Mouse (Mus musculus): Measurements from ENCODE around the gene Vdr.

The Vdr gene

GRCm38 (mm10) chr15:97847866-97848265, 62.6 kb downstream of the Vdr start:
- CTCF ChIA-PET, result no interaction called here

GRCm38 (mm10) chr15:97847285-97847684, 63.1 kb downstream of the Vdr start:
- CTCF ChIA-PET, result no interaction called here

- CTCF ChIA-PET, result interaction anchor here (1.1 kb wide), 1 partner anchor 22 kb away, joined by 3 read pairs; no protein-coding TSS in a partner anchor
These were observed 64.1 kb downstream of the Vdr start for GRCm38 (mm10) chr15:97846121-97846882.

- CTCF ChIA-PET, result no interaction called here
These were observed 66.1 kb downstream of the Vdr start, which contains the start of gene Hdac7 for GRCm38 (mm10) chr15:97844037-97845034. TSS of gene Hdac7 (minus strand) at chr15:97844502.

GRCm38 (mm10) chr15:97843247-97843651, 67.2 kb downstream of the Vdr start:
- CTCF ChIA-PET, result interaction anchor here (0.6 kb wide), 1 partner anchor 31 kb away, joined by 3 read pairs; no protein-coding TSS in a partner anchor

- CTCF ChIA-PET, result interaction anchor here (0.7 kb wide), 1 partner anchor 25 kb away, joined by 3 read pairs; no protein-coding TSS in a partner anchor
These were observed 68.4 kb downstream of the Vdr start for GRCm38 (mm10) chr15:97842058-97842457.

GRCm38 (mm10) chr15:97841383-97841782, 69.0 kb downstream of the Vdr start:
- CTCF ChIA-PET, result no interaction called here

- CTCF ChIA-PET, result interaction anchor here (0.9 to 1.0 kb wide), 3 partner anchors 11 to 15 kb away, joined by 3 read pairs; no protein-coding TSS in a partner anchor
These were observed 69.6 kb downstream of the Vdr start for GRCm38 (mm10) chr15:97840781-97841180.

GRCm38 (mm10) chr15:97839991-97840455, 70.4 kb downstream of the Vdr start:
- CTCF ChIA-PET, result interaction anchor here (0.9 to 1.0 kb wide), 3 partner anchors 10 to 14 kb away, joined by 3 read pairs; no protein-coding TSS in a partner anchor

- CTCF ChIA-PET, result interaction anchor here (0.6 kb wide), 1 partner anchor 255 kb away, joined by 3 read pairs; no protein-coding TSS in a partner anchor
These were observed 71.0 kb downstream of the Vdr start for GRCm38 (mm10) chr15:97839473-97839872.

- CTCF ChIA-PET, result interaction anchor here (0.6 kb wide), 1 partner anchor 255 kb away, joined by 3 read pairs; no protein-coding TSS in a partner anchor
These were observed 71.4 kb downstream of the Vdr start for GRCm38 (mm10) chr15:97839012-97839411.

- CTCF ChIA-PET, result no interaction called here
These were observed 72.0 kb downstream of the Vdr start for GRCm38 (mm10) chr15:97838395-97838794.

- CTCF ChIA-PET, result interaction anchor here (0.8 kb wide), 1 partner anchor 11 kb away, joined by 4 read pairs; no protein-coding TSS in a partner anchor
These were observed 72.9 kb downstream of the Vdr start for GRCm38 (mm10) chr15:97837491-97838061.

- CTCF ChIA-PET, result interaction anchor here (0.6 to 0.8 kb wide), 2 partner anchors 12 to 18 kb away, joined by 4 to 6 read pairs; no protein-coding TSS in a partner anchor
These were observed 73.6 kb downstream of the Vdr start for GRCm38 (mm10) chr15:97836894-97837247.

- CTCF ChIA-PET, result interaction anchor here (0.6 kb wide), 1 partner anchor 18 kb away, joined by 6 read pairs; no protein-coding TSS in a partner anchor
These were observed 74.1 kb downstream of the Vdr start for GRCm38 (mm10) chr15:97836153-97836893.

GRCm38 (mm10) chr15:97832764-97833479, 77.5 kb downstream of the Vdr start:
- CTCF ChIA-PET, result interaction anchor here (0.5 to 0.6 kb wide), 2 partner anchors 363 to 848 kb away, joined by 3 to 8 read pairs; no protein-coding TSS in a partner anchor

- CTCF ChIA-PET, result no interaction called here
These were observed 78.3 kb downstream of the Vdr start for GRCm38 (mm10) chr15:97831987-97832640.

- CTCF ChIA-PET, result interaction anchor here (0.5 kb wide), 1 partner anchor 14 kb away, joined by 4 read pairs; no protein-coding TSS in a partner anchor
These were observed 79.0 kb downstream of the Vdr start for GRCm38 (mm10) chr15:97831242-97831986.
